Mouse (Mus musculus): ENCODE results near the gene Mmd. TPM values are rescaled to one million over a fixed set of nuclear protein-coding genes. Genes with fewer than 3 reads are reported as not detected.
"Not testable (repeated sequence)": the region's sequence is repeated elsewhere in the genome, so short reads cannot be mapped to it uniquely, and the experiment has no call there.

Mmd gene
- polyA plus RNA-seq, 1 experiment from 2014 or later: 126 TPM

- Histone ChIP-seq H3K4me2 (peak overlapping the region; percentile 13; the same call in 1 of the 2 replicates), H3K9me3 (replicated peaks) (no peaks in the 10 kb centered on the region), H3K36me3 (peaks cover 33% of the 10 kb centered on the region), H3K9ac (replicated peaks) (no peak overlapping the region), H3K4me1 (peaks cover 18% of the 10 kb centered on the region), H3K27ac (replicated peaks) (0 out of 2 replicates have a peak overlapping the region, but pooled peaks have one; percentile 9), H3K4me3 (replicated peaks) (no peak overlapping the region), H3K27me3 (replicated peaks) (no peaks in the 10 kb centered on the region)
- 32% methylated on average over 18 of the region's 18 CpGs for WGBS
- ATAC-seq (ENCODE audit: low FRiP score): no peak
Observed at GRCm38 (mm10) chr11:90269398-90270123, 20.3 kb downstream of the Mmd start.

GRCm38 (mm10) chr11:90270132-90270877, 21.0 kb downstream of the Mmd start:
- ATAC-seq (ENCODE audit: low FRiP score): no peak
- H3K36me3 ChIP-seq: peaks cover 32% of the 10 kb centered on the region
- 81% methylated on average over 11 of the region's 11 CpGs for whole genome bisulfite sequencing

DNA sequence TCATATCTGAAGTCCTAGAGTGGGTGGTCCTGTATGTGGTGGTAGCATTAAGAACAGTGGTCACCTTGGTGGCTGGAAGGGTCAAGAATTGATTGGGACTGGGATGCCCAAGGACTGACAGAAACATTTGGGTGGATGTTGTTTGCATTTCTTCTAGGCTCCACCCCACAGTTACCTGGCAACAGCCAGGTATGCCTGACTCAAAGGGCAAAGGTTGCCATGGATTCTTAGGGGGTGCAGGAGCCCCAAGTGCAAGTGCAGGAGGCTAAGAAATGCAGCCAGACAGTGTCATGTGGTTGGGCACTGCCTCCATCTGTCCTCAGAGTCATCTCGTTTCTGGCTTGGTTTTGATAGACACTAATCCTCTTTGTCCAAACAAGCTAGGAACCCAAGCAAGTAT, 24.9 kb downstream of the Mmd start:
- H3K27me3 ChIP-seq (replicated peaks): no peaks in the 10 kb centered on the region
- no peaks in the 10 kb centered on the region for H3K9me3 ChIP-seq (replicated peaks)
- no peak overlapping the region for H3K9ac ChIP-seq (replicated peaks)
- no peak overlapping the region for H3K4me3 ChIP-seq (replicated peaks)
- H3K4me1 ChIP-seq: peaks cover 14% of the 10 kb centered on the region
- 81% methylated on average over 1 of the region's 1 CpGs for WGBS
- H3K4me2 ChIP-seq: no peak overlapping the region
- peaks cover 19% of the 10 kb centered on the region for H3K36me3 ChIP-seq
- no peak for ATAC-seq (ENCODE audit: low FRiP score)
- no peak overlapping the region for H3K27ac ChIP-seq (replicated peaks)

More at GRCm38 (mm10) chr11:90270132-90270877, 21.0 kb downstream of the Mmd start:
- Histone ChIP-seq H3K9me3 (replicated peaks) (no peaks in the 10 kb centered on the region), H3K4me2 (no peak overlapping the region), H3K4me1 (peaks cover 18% of the 10 kb centered on the region), H3K9ac (replicated peaks) (no peak overlapping the region), H3K27me3 (replicated peaks) (no peaks in the 10 kb centered on the region), H3K4me3 (replicated peaks) (no peak overlapping the region), H3K27ac (replicated peaks) (0 out of 2 replicates have a peak overlapping the region, but pooled peaks have one; percentile 9)

- Histone ChIP-seq H3K4me1 (0 out of 2 replicates have a peak, but pooled peaks cover 3% of the 10 kb centered on the region), H3K36me3 (peaks cover 19% of the 10 kb centered on the region), H3K9ac (replicated peaks) (no peak overlapping the region), H3K4me2 (no peak overlapping the region), H3K27me3 (replicated peaks) (no peaks in the 10 kb centered on the region), H3K9me3 (replicated peaks) (no peaks in the 10 kb centered on the region), H3K4me3 (replicated peaks) (no peak overlapping the region), H3K27ac (replicated peaks) (no peak overlapping the region)
- 87% methylated on average over 7 of the region's 7 CpGs for WGBS
- no peak for ATAC-seq (ENCODE audit: low FRiP score)
Observed at GRCm38 (mm10) chr11:90275663-90276062, 26.4 kb downstream of the Mmd start.

- Histone ChIP-seq H3K4me1 (0 out of 2 replicates have a peak, but pooled peaks cover 3% of the 10 kb centered on the region), H3K27me3 (replicated peaks) (no peaks in the 10 kb centered on the region), H3K4me3 (replicated peaks) (no peak overlapping the region), H3K27ac (replicated peaks) (no peak overlapping the region), H3K4me2 (no peak overlapping the region), H3K9ac (replicated peaks) (no peak overlapping the region), H3K9me3 (replicated peaks) (no peaks in the 10 kb centered on the region), H3K36me3 (peaks cover 17% of the 10 kb centered on the region)
- WGBS: 67% methylated on average over 8 of the region's 8 CpGs
- ATAC-seq (ENCODE audit: low FRiP score): no peak
Observed at GRCm38 (mm10) chr11:90276150-90276549, 26.9 kb downstream of the Mmd start.

GRCm38 (mm10) chr11:90276561-90276960, 27.3 kb downstream of the Mmd start:
- peaks cover 13% of the 10 kb centered on the region for H3K36me3 ChIP-seq
- ATAC-seq (ENCODE audit: low FRiP score): no peak

DNA sequence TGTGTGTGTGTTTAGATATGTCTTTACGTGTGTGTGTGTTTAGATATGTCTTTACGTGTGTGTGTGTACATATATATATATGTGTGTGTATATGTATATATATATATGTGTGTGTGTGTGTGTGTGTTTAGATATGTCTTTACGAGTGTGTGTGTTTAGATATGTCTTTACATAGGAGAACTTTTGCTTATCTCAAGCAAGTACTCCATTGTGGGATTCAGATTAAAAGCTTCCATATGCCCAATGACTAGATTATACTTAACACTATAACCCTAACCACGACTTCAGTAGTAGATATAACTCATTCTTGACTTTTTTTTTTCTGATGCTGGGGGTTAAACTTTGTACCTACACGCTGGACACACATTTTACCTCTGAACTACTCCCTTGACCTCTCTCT, 30.8 kb downstream of the Mmd start:
- Histone ChIP-seq H3K9ac (replicated peaks) (no peak overlapping the region), H3K27ac (replicated peaks) (no peak overlapping the region), H3K36me3 (no peaks in the 10 kb centered on the region), H3K4me3 (replicated peaks) (no peak overlapping the region), H3K4me1 (0 out of 2 replicates have a peak, but pooled peaks cover 3% of the 10 kb centered on the region), H3K9me3 (replicated peaks) (no peaks in the 10 kb centered on the region), H3K4me2 (no peak overlapping the region), H3K27me3 (replicated peaks) (no peaks in the 10 kb centered on the region)
- ATAC-seq (ENCODE audit: low FRiP score): no peak
- WGBS: 94% methylated on average over 5 of the region's 5 CpGs

More at GRCm38 (mm10) chr11:90276561-90276960, 27.3 kb downstream of the Mmd start:
- Histone ChIP-seq H3K4me2 (no peak overlapping the region), H3K27me3 (replicated peaks) (no peaks in the 10 kb centered on the region), H3K9me3 (replicated peaks) (no peaks in the 10 kb centered on the region), H3K4me1 (0 out of 2 replicates have a peak, but pooled peaks cover 3% of the 10 kb centered on the region), H3K4me3 (replicated peaks) (no peak overlapping the region), H3K27ac (replicated peaks) (no peak overlapping the region), H3K9ac (replicated peaks) (no peak overlapping the region)
- WGBS: 79% methylated on average over 12 of the region's 12 CpGs

- not testable (repeated sequence) for H3K27me3 ChIP-seq (replicated peaks); H3K4me3 ChIP-seq (replicated peaks); ATAC-seq (ENCODE audit: low FRiP score); H3K9ac ChIP-seq (replicated peaks); H3K4me2 ChIP-seq; H3K4me1 ChIP-seq; H3K36me3 ChIP-seq; H3K9me3 ChIP-seq (replicated peaks); H3K27ac ChIP-seq (replicated peaks)
- 79% methylated on average over 2 of the region's 2 CpGs for WGBS
Observed at GRCm38 (mm10) chr11:90281943-90282342, 32.7 kb downstream of the Mmd start.

- Histone ChIP-seq H3K4me2 (no peak overlapping the region), H3K4me1 (no peaks in the 10 kb centered on the region; the same call in 1 of the 2 replicates), H3K9me3 (replicated peaks) (no peaks in the 10 kb centered on the region), H3K27ac (replicated peaks) (no peak overlapping the region), H3K9ac (replicated peaks) (no peak overlapping the region), H3K4me3 (replicated peaks) (no peak overlapping the region), H3K27me3 (replicated peaks) (no peaks in the 10 kb centered on the region), H3K36me3 (no peaks in the 10 kb centered on the region)
- no peak for ATAC-seq (ENCODE audit: low FRiP score)
- 75% methylated on average over 4 of the region's 4 CpGs for WGBS
Observed at GRCm38 (mm10) chr11:90283159-90283558, 33.9 kb downstream of the Mmd start.

GRCm38 (mm10) chr11:90283601-90284000, 34.3 kb downstream of the Mmd start:
- Histone ChIP-seq H3K4me1 (no peaks in the 10 kb centered on the region; the same call in 1 of the 2 replicates), H3K27ac (replicated peaks) (no peak overlapping the region), H3K9me3 (replicated peaks) (no peaks in the 10 kb centered on the region), H3K4me3 (replicated peaks) (no peak overlapping the region), H3K9ac (replicated peaks) (no peak overlapping the region), H3K27me3 (replicated peaks) (no peaks in the 10 kb centered on the region), H3K4me2 (no peak overlapping the region), H3K36me3 (no peaks in the 10 kb centered on the region)
- ATAC-seq (ENCODE audit: low FRiP score): no peak
- 88% methylated on average over 6 of the region's 6 CpGs for WGBS

GRCm38 (mm10) chr11:90284079-90284478, 34.8 kb downstream of the Mmd start:
- 69% methylated on average over 2 of the region's 2 CpGs for WGBS
- Histone ChIP-seq H3K9ac (replicated peaks) (no peak overlapping the region), H3K9me3 (replicated peaks) (no peaks in the 10 kb centered on the region), H3K36me3 (no peaks in the 10 kb centered on the region), H3K4me3 (replicated peaks) (no peak overlapping the region), H3K4me1 (no peaks in the 10 kb centered on the region; the same call in 1 of the 2 replicates), H3K27ac (replicated peaks) (no peak overlapping the region), H3K4me2 (no peak overlapping the region), H3K27me3 (replicated peaks) (no peaks in the 10 kb centered on the region)
- no peak for ATAC-seq (ENCODE audit: low FRiP score)

GRCm38 (mm10) chr11:90284623-90285022, 35.4 kb downstream of the Mmd start:
- H3K4me3 ChIP-seq (replicated peaks): no peak overlapping the region
- no peaks in the 10 kb centered on the region for H3K27me3 ChIP-seq (replicated peaks)
- no peaks in the 10 kb centered on the region; the same call in 1 of the 2 replicates for H3K4me1 ChIP-seq
- no peak overlapping the region for H3K9ac ChIP-seq (replicated peaks)
- no peak overlapping the region for H3K27ac ChIP-seq (replicated peaks)
- no peaks in the 10 kb centered on the region for H3K9me3 ChIP-seq (replicated peaks)
- H3K36me3 ChIP-seq: no peaks in the 10 kb centered on the region
- WGBS: 64% methylated on average over 4 of the region's 4 CpGs
- H3K4me2 ChIP-seq: no peak overlapping the region
- ATAC-seq (ENCODE audit: low FRiP score): no peak

Measured in neural tube, embryonic 15.5 days (tissue).